Mouse (Mus musculus) megakaryocyte progenitor cell, adult 5-6 weeks (primary cell): ENCODE data around the gene Gigyf1. TPM values are rescaled to one million over a fixed set of nuclear protein-coding genes. Genes with fewer than 3 reads are reported as not detected.

Source experiments
- ATAC-seq: replicated peaks from 2 replicates; pipeline ENCODE4 v1.8.0; 2016; ENCODE audit warnings: mild to moderate bottlenecking, moderate TSS enrichment, inconsistent platforms; ENCODE audit not compliant: poor library complexity
- total RNA-seq, 2 experiments: library from RNA; stranded (forward) in 1 of 2; stranded (reverse) in 1 of 2; fragments of 157-497, 149-512 nt in 1 of 2; fragments of 200-1000 nt in 1 of 2; gene quantifications; 2 replicates each; pipeline versions ENCODE4 v1.2.3 to v1.2.4; 2015 to 2017

The Gigyf1 gene
- total RNA-seq, 2 experiments from 2014 or later: 4.7 to 8.6 TPM

GRCm38 (mm10) chr5:137513951-137514721, 4.2 kb upstream of the Gigyf1 start:
- no peak for ATAC-seq

- no peak for ATAC-seq
Measured at GRCm38 (mm10) chr5:137514811-137515210, 3.5 kb upstream of the Gigyf1 start.

GRCm38 (mm10) chr5:137519691-137520550, 1.6 kb downstream of the Gigyf1 start:
- no peak for ATAC-seq

- no peak for ATAC-seq
Measured at GRCm38 (mm10) chr5:137521861-137522260, 3.5 kb downstream of the Gigyf1 start.

- ATAC-seq: no peak
Measured at GRCm38 (mm10) chr5:137522711-137523110, 4.4 kb downstream of the Gigyf1 start.

- ATAC-seq: no peak
Measured at GRCm38 (mm10) chr5:137523396-137524250, 5.3 kb downstream of the Gigyf1 start.

GRCm38 (mm10) chr5:137524251-137524515, 5.8 kb downstream of the Gigyf1 start:
- no peak for ATAC-seq

- no peak for ATAC-seq
Measured at GRCm38 (mm10) chr5:137524671-137525070, 6.3 kb downstream of the Gigyf1 start.

- ATAC-seq: no peak
Measured at GRCm38 (mm10) chr5:137525511-137525910, 7.2 kb downstream of the Gigyf1 start.

- peak; percentile 56 for ATAC-seq
Measured at GRCm38 (mm10) chr5:137526192-137526936, 8.0 kb downstream of the Gigyf1 start.

GRCm38 (mm10) chr5:137527413-137527812, 9.1 kb downstream of the Gigyf1 start:
- no peak for ATAC-seq

GRCm38 (mm10) chr5:137528247-137528968, 10.1 kb downstream of the Gigyf1 start:
- ATAC-seq: no peak

- ATAC-seq: no peak
Measured at GRCm38 (mm10) chr5:137529221-137529995, 11.1 kb downstream of the Gigyf1 start.

GRCm38 (mm10) chr5:137530075-137530474, 11.7 kb downstream of the Gigyf1 start:
- ATAC-seq: no peak

GRCm38 (mm10) chr5:137530588-137531413, 12.5 kb downstream of the Gigyf1 start:
- ATAC-seq: peak; percentile 18

GRCm38 (mm10) chr5:137531414-137532130, 13.2 kb downstream of the Gigyf1 start:
- no peak for ATAC-seq

GRCm38 (mm10) chr5:137532131-137532807, 13.9 kb downstream of the Gigyf1 start:
- ATAC-seq: no peak
